Mouse (Mus musculus): ENCODE measurements around the gene Rnf150. TPM values are rescaled to one million over a fixed set of nuclear protein-coding genes. Genes with fewer than 3 reads are reported as not detected.
A peak's percentile ranks its signal among the peaks of the same experiment; 100 is the strongest.

Gene Rnf150
- total RNA-seq, 2 experiments from 2014 or later: 0.26 to 0.69 TPM

- ATAC-seq (replicated peaks; ENCODE audit: poor library complexity, severe bottlenecking): no peak
These were observed 68.4 kb downstream of the Rnf150 start for GRCm38 (mm10) chr8:82931554-82931953.

GRCm38 (mm10) chr8:82936162-82936561 is 73.0 kb downstream of the Rnf150 start:
- ATAC-seq (replicated peaks; ENCODE audit: poor library complexity, severe bottlenecking): no peak

GRCm38 (mm10) chr8:82936866-82937265 is 73.7 kb downstream of the Rnf150 start:
- ATAC-seq (replicated peaks; ENCODE audit: poor library complexity, severe bottlenecking): no peak

- ATAC-seq (replicated peaks; ENCODE audit: poor library complexity, severe bottlenecking): peak; percentile 97
These were observed 76.8 kb downstream of the Rnf150 start for GRCm38 (mm10) chr8:82939912-82940311.

- no peak for ATAC-seq (replicated peaks; ENCODE audit: poor library complexity, severe bottlenecking)
These were observed 80.3 kb downstream of the Rnf150 start for GRCm38 (mm10) chr8:82943223-82944006.

- no peak for ATAC-seq (replicated peaks; ENCODE audit: poor library complexity, severe bottlenecking)
These were observed 82.7 kb downstream of the Rnf150 start for GRCm38 (mm10) chr8:82945867-82946266.

- ATAC-seq (replicated peaks; ENCODE audit: poor library complexity, severe bottlenecking): no peak
These were observed 83.5 kb downstream of the Rnf150 start for GRCm38 (mm10) chr8:82946658-82947057.

GRCm38 (mm10) chr8:82955162-82955754 is 92.1 kb downstream of the Rnf150 start:
- ATAC-seq (replicated peaks; ENCODE audit: poor library complexity, severe bottlenecking): no peak

- no peak for ATAC-seq (replicated peaks; ENCODE audit: poor library complexity, severe bottlenecking)
These were observed 96.3 kb downstream of the Rnf150 start for GRCm38 (mm10) chr8:82959491-82959890.

GRCm38 (mm10) chr8:82959980-82960610 is 96.9 kb downstream of the Rnf150 start:
- ATAC-seq (replicated peaks; ENCODE audit: poor library complexity, severe bottlenecking): no peak

GRCm38 (mm10) chr8:82964537-82964936 is 101.4 kb downstream of the Rnf150 start:
- no peak for ATAC-seq (replicated peaks; ENCODE audit: poor library complexity, severe bottlenecking)

GRCm38 (mm10) chr8:82967879-82968678 is 104.9 kb downstream of the Rnf150 start:
- no peak for ATAC-seq (replicated peaks; ENCODE audit: poor library complexity, severe bottlenecking)

GRCm38 (mm10) chr8:82969967-82970366 is 106.8 kb downstream of the Rnf150 start:
- ATAC-seq (replicated peaks; ENCODE audit: poor library complexity, severe bottlenecking): no peak

- no peak for ATAC-seq (replicated peaks; ENCODE audit: poor library complexity, severe bottlenecking)
These were observed 109.7 kb downstream of the Rnf150 start for GRCm38 (mm10) chr8:82972812-82973211.

GRCm38 (mm10) chr8:82973331-82973730 is 110.2 kb downstream of the Rnf150 start:
- ATAC-seq (replicated peaks; ENCODE audit: poor library complexity, severe bottlenecking): no peak

- no peak for ATAC-seq (replicated peaks; ENCODE audit: poor library complexity, severe bottlenecking)
These were observed 118.2 kb downstream of the Rnf150 start for GRCm38 (mm10) chr8:82981244-82981855.

- ATAC-seq (replicated peaks; ENCODE audit: poor library complexity, severe bottlenecking): no peak
These were observed 119.7 kb downstream of the Rnf150 start for GRCm38 (mm10) chr8:82982873-82983272.

- no peak for ATAC-seq (replicated peaks; ENCODE audit: poor library complexity, severe bottlenecking)
These were observed 120.1 kb downstream of the Rnf150 start for GRCm38 (mm10) chr8:82983301-82983700.

GRCm38 (mm10) chr8:82992093-82992492 is 128.9 kb downstream of the Rnf150 start:
- ATAC-seq (replicated peaks; ENCODE audit: poor library complexity, severe bottlenecking): peak; percentile 55

- no peak for ATAC-seq (replicated peaks; ENCODE audit: poor library complexity, severe bottlenecking)
These were observed 132.7 kb downstream of the Rnf150 start for GRCm38 (mm10) chr8:82995727-82996438.

Data from granulocyte monocyte progenitor cell, adult 5-6 weeks (primary cell).